Mouse (Mus musculus): Measurements from ENCODE around the gene Rhof.

Gene Rhof

GRCm38 (mm10) chr5:123135471-123136360, 3.2 kb upstream of the Rhof start:
- peak in 1 of 2 experiments; percentile 79 for DNase-seq (ENCODE audit: low spot score in 2 of 2)

GRCm38 (mm10) chr5:123134875-123135382, 2.4 kb upstream of the Rhof start:
- no peak for DNase-seq (ENCODE audit: low spot score in 2 of 2)

GRCm38 (mm10) chr5:123134186-123134874, 1.8 kb upstream of the Rhof start:
- peak in 1 of 2 experiments; percentile 62 for DNase-seq (ENCODE audit: low spot score in 2 of 2)

- DNase-seq (ENCODE audit: low spot score in 2 of 2): no peak
Observed at GRCm38 (mm10) chr5:123133784-123134143, 1.3 kb upstream of the Rhof start.

GRCm38 (mm10) chr5:123133083-123133783, 741 bp upstream of the Rhof start:
- DNase-seq (ENCODE audit: low spot score in 2 of 2): peak in 1 of 2 experiments; percentile 94

- DNase-seq (ENCODE audit: low spot score in 2 of 2): no peak
Observed at GRCm38 (mm10) chr5:123130814-123131148, 1.7 kb downstream of the Rhof start.

GRCm38 (mm10) chr5:123130030-123130813, 2.3 kb downstream of the Rhof start:
- DNase-seq (ENCODE audit: low spot score in 2 of 2): no peak

- no peak for DNase-seq (ENCODE audit: low spot score in 2 of 2)
Observed at GRCm38 (mm10) chr5:123129170-123129757, 3.2 kb downstream of the Rhof start.

- no peak for DNase-seq (ENCODE audit: low spot score in 2 of 2)
Observed at GRCm38 (mm10) chr5:123128426-123129169, 3.9 kb downstream of the Rhof start.

- no peak for DNase-seq (ENCODE audit: low spot score in 2 of 2)
Observed at GRCm38 (mm10) chr5:123127031-123127430, 5.5 kb downstream of the Rhof start.

- DNase-seq (ENCODE audit: low spot score in 2 of 2): no peak
Observed at GRCm38 (mm10) chr5:123125638-123126406, 6.7 kb downstream of the Rhof start.

- no peak for DNase-seq (ENCODE audit: low spot score in 2 of 2)
Observed at GRCm38 (mm10) chr5:123125105-123125504, 7.4 kb downstream of the Rhof start.

GRCm38 (mm10) chr5:123122181-123122580, 10.3 kb downstream of the Rhof start:
- no peak for DNase-seq (ENCODE audit: low spot score in 2 of 2)

- no peak for DNase-seq (ENCODE audit: low spot score in 2 of 2)
Observed at GRCm38 (mm10) chr5:123120624-123121215, 11.8 kb downstream of the Rhof start.

- DNase-seq (ENCODE audit: low spot score in 2 of 2): no peak
Observed at GRCm38 (mm10) chr5:123118826-123119225, 13.7 kb downstream of the Rhof start.

- no peak for DNase-seq (ENCODE audit: low spot score in 2 of 2)
Observed at GRCm38 (mm10) chr5:123117773-123118172, 14.7 kb downstream of the Rhof start.

GRCm38 (mm10) chr5:123117257-123117656, 15.2 kb downstream of the Rhof start:
- DNase-seq (ENCODE audit: low spot score in 2 of 2): peak in 1 of 2 experiments; percentile 69

- DNase-seq (ENCODE audit: low spot score in 2 of 2): no peak
Observed at GRCm38 (mm10) chr5:123116080-123116479, 16.4 kb downstream of the Rhof start.

- no peak for DNase-seq (ENCODE audit: low spot score in 2 of 2)
Observed at GRCm38 (mm10) chr5:123114924-123115323, 17.6 kb downstream of the Rhof start.
